Mouse (Mus musculus): ENCODE measurements around the gene Wars2. TPM values are rescaled to one million over a fixed set of nuclear protein-coding genes. Genes with fewer than 3 reads are reported as not detected.
A peak's percentile ranks its signal among the peaks of the same experiment; 100 is the strongest.

Gene Wars2
- polyA plus RNA-seq, 1 experiment from 2014 or later = 5.4 TPM

DNA sequence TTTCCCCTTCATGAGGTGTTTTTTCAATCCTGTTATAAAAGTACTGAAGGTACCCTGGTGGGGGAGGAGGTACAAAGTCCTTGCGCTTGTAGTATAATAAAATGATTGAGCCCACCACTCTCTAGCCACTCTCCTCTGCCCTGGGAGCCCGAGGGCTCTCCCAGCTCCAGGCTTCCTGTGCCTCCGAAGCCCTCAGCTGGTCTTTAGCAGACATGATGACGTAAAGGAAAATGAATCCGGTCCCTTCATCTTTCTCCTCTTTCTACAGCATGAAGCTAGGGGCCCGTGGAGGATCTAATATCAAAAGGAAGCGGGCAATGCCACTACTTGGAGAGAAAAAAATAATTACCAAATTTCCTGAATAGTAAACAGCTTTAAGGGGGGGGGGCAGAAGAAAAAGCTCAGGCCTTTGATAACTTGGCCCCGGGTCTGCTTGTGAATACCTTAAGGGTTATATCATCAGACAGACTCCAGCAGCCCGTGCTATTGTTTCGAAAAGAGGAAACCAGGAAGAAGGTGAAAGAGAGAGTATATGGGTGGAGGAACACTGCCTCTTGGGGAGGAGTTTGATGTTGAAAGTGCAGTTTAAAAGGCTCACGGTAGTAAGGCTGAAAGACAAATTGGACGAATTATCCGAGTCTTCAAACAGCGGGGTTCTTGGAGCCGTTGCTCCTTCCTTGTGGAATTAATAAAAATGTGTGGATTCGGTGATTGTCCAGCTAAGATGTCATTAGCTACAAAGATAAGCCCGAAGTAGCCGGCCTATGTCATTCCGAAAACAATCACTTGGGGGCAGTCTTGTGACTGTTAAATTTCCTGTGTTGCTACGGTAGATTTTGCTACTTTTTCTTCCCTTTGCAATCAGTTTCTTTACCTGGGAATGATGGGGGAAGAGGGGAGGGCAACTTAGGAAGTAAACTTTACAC, 92.8 kb downstream of the Wars2 start:
- Histone ChIP-seq H3K4me3 (replicated peaks; ENCODE audit: low read length) (no peak overlapping the region), H3K27ac (no peak overlapping the region), H3K9me3 (ENCODE audit: control insufficient read depth, low read length) (no peaks in the 10 kb centered on the region), H3K36me3 (replicated peaks; ENCODE audit: control insufficient read depth, insufficient read depth) (no peaks in the 10 kb centered on the region), H3K4me1 (replicated peaks; ENCODE audit: control insufficient read depth, insufficient read depth, low read length) (no peaks in the 10 kb centered on the region), H3K4me2 (replicated peaks) (peak overlapping the region; percentile 6), H3K9ac (no peak overlapping the region), H3K27me3 (ENCODE audit: control insufficient read depth, insufficient read depth, low read length) (peaks cover 69% of the 10 kb centered on the region)
- DNase-seq (ENCODE audit: low spot score) (peak; percentile 82), ATAC-seq (ENCODE audit: low FRiP score) (0 out of 2 replicates have a peak, but pooled peaks have one; percentile 57)
- WGBS = 8% methylated on average over 20 of the region's 20 CpGs

DNA sequence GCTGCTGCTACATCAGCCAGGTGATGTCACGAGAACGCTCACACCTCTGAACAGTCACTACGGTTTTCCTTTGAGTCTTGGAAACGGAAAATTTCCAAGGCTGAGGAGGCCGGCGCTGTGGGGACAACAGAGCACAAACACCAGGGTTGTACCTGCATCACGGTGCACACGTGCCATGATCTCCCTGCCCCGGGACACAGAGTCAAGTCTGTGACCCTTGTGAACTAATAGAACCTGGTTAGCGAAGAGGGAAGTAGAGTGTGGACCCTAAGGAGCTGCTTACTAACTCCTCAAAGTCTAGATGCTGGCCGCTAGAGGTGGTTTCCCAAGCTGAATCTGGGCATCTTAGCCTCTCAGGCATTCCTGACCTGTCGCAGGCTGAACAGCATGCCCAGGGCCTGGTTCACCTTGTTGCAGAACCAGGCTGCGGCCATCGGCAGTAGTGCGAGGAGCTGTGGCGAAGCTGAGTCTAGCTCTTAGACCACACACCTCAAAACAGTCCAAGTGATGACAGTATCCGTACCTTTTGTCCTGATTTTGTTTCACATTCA, 93.5 kb downstream of the Wars2 start:
- Histone ChIP-seq H3K4me1 (replicated peaks; ENCODE audit: control insufficient read depth, insufficient read depth, low read length) (no peaks in the 10 kb centered on the region), H3K4me2 (replicated peaks) (peak overlapping the region; percentile 6; the same call in 1 of the 2 replicates), H3K9ac (no peak overlapping the region), H3K4me3 (replicated peaks; ENCODE audit: low read length) (no peak overlapping the region), H3K27me3 (ENCODE audit: control insufficient read depth, insufficient read depth, low read length) (peaks cover 76% of the 10 kb centered on the region), H3K27ac (no peak overlapping the region), H3K9me3 (ENCODE audit: control insufficient read depth, low read length) (no peaks in the 10 kb centered on the region), H3K36me3 (replicated peaks; ENCODE audit: control insufficient read depth, insufficient read depth) (no peaks in the 10 kb centered on the region)
- WGBS = 3% methylated on average over 17 of the region's 17 CpGs
- DNase-seq (ENCODE audit: low spot score) (no peak), ATAC-seq (ENCODE audit: low FRiP score) (peak; percentile 40; the same call in 1 of the 2 replicates)

DNA sequence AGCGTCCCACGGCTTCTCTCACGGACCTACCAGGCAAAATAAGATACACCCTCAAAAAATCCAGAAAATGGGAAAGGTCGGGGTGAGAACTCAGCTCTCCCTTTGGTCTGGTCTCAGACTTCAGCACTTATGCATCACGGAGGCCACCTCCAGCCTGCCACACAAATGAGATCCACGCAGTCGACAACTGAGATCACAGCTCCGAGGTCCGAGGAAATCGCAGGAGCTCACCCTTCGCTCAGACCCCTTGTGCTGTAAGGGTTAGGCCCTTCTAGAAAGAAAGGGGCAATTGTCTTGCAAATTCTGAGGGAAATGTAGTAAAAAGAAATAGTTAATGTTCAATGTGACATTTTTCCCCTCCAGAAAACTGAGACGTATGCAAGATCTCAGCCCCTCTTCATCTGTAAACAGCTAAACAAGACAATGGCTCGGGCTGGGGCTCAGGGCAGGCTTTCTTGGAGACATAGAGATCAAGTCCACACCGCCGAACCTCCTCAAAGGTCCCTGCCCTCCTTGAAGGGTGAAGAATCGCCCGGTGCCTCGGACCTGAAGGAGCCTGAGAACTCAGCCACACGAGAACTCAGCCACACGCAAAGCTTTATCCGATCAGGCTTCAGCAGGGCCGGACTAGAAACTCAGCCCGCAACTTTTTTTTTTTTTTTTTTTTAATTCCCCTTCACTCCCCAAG, 94.4 kb downstream of the Wars2 start:
- no peak overlapping the region for H3K9ac ChIP-seq
- H3K4me2 ChIP-seq (replicated peaks) = no peak overlapping the region
- H3K9me3 ChIP-seq (ENCODE audit: control insufficient read depth, low read length) = no peaks in the 10 kb centered on the region
- peaks cover 85% of the 10 kb centered on the region for H3K27me3 ChIP-seq (ENCODE audit: control insufficient read depth, insufficient read depth, low read length)
- no peak overlapping the region for H3K27ac ChIP-seq
- no peaks in the 10 kb centered on the region for H3K36me3 ChIP-seq (replicated peaks; ENCODE audit: control insufficient read depth, insufficient read depth)
- no peak for DNase-seq (ENCODE audit: low spot score)
- no peak for ATAC-seq (ENCODE audit: low FRiP score)
- 2% methylated on average over 23 of the region's 23 CpGs for WGBS
- H3K4me1 ChIP-seq (replicated peaks; ENCODE audit: control insufficient read depth, insufficient read depth, low read length) = no peaks in the 10 kb centered on the region
- no peak overlapping the region for H3K4me3 ChIP-seq (replicated peaks; ENCODE audit: low read length)

DNA sequence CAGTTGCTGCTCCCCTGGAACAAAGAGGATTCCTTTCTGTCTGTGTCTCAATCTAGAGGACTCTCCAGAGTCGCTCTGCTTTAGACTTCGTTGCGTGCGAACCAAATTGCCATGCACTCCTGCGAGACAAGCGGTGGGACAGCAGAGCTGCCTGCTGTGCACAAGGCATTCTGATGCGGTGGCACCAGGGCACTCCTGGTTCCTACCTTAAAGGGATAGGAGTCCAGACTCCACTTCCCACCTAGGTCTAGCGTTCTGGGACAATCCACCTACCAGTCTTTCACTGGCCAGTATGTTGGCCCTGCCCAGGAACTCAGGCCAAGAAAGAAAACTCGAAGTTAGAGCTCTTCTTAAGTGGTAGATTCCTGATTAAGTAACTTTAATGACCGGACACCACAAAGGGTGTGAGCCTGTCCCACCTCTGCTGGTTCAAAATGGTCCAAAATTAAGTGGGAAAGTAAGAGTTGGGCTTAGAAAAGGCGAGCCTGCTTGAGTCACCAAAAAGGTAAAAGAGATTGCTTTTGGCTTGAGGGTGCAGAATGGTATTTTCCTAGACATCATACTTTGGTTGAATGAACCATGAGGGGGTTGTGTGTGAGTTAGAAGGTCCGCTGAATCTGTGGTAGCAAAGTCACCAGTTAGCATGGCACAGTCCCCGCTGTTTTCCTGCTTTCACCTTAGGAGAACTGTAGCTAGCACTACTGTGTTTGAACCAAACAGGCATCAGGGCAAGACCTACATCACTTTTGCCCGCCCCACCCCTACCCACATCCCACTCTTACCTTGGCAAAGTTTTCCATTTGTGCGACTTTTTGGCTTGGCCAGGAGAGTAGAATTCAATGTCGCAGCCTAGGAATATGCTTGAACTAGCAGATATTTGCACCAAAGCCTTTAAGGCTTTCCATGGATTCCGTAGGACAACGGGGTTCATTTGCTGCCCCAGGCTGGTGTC, 95.2 kb downstream of the Wars2 start:
- Histone ChIP-seq H3K36me3 (replicated peaks; ENCODE audit: control insufficient read depth, insufficient read depth) (no peaks in the 10 kb centered on the region), H3K4me1 (replicated peaks; ENCODE audit: control insufficient read depth, insufficient read depth, low read length) (no peaks in the 10 kb centered on the region), H3K9me3 (ENCODE audit: control insufficient read depth, low read length) (no peaks in the 10 kb centered on the region), H3K9ac (no peak overlapping the region), H3K4me2 (replicated peaks) (no peak overlapping the region), H3K27me3 (ENCODE audit: control insufficient read depth, insufficient read depth, low read length) (peaks cover 93% of the 10 kb centered on the region), H3K4me3 (replicated peaks; ENCODE audit: low read length) (no peak overlapping the region), H3K27ac (no peak overlapping the region)
- DNase-seq (ENCODE audit: low spot score) = no peak
- WGBS = 3% methylated on average over 18 of the region's 18 CpGs
- no peak for ATAC-seq (ENCODE audit: low FRiP score)

DNA sequence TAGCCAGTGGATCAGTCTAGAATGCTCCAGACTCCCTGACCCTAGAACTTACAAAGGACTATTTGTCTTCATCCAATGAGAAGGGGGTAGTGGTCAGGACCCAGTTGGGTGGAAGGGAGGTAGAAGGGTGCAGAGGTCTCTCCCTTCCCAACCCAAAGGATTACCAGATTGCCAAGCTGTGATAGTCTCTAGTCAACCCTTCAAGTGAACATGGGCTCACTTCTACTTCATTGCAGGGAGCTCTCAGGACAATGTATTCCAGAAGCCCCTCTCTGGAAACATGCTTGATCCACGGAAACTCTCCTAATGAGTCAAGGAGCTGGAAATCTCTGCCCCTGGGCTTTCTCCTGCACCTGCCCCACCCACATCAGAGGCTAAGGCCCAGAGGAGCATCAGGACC, 97.8 kb downstream of the Wars2 start:
- no peak for DNase-seq (ENCODE audit: low spot score)
- no peak overlapping the region for H3K4me2 ChIP-seq (replicated peaks)
- H3K27me3 ChIP-seq (ENCODE audit: control insufficient read depth, insufficient read depth, low read length) = peaks cover 99% of the 10 kb centered on the region
- no peaks in the 10 kb centered on the region for H3K9me3 ChIP-seq (ENCODE audit: control insufficient read depth, low read length)
- no peak for ATAC-seq (ENCODE audit: low FRiP score)
- H3K4me1 ChIP-seq (replicated peaks; ENCODE audit: control insufficient read depth, insufficient read depth, low read length) = no peaks in the 10 kb centered on the region
- no peaks in the 10 kb centered on the region for H3K36me3 ChIP-seq (replicated peaks; ENCODE audit: control insufficient read depth, insufficient read depth)
- 6% methylated on average over 1 of the region's 1 CpGs for WGBS
- H3K4me3 ChIP-seq (replicated peaks; ENCODE audit: low read length) = no peak overlapping the region
- no peak overlapping the region for H3K27ac ChIP-seq
- no peak overlapping the region for H3K9ac ChIP-seq

DNA sequence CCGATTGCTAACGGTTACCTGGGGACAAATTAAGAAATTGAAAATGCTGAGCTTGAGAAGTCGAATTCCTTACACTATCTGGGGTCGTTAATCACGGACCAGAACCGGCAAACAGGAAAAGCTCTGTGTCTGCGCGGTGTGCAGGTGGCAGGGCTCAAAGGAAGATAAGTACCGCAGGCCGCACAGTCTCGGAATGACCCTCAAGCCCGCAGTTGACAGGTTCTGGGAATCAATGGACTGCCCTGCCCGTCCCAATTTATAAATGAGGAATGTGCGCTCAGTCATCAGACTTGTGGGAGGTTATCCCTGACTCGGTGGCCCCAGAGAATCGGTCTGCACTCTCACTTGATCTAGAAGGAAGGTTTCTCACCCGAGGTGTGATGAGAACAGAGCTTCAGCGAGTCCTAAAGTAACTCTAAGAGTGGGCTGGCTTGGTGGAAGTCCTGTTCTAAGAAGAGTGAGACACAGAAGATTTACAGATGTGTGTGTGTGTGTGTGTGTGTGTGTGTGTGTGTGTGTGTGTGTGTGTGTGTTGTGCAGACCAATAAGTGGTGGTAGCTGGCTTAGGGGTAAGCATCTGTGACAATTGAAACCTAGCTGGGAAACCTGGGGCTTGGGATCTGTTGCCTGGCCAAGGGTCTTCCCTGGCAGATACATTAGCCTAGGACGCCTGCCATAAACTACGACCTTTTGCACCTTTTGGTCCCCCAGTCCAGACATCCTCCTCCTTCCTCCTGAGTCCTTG, 98.6 kb downstream of the Wars2 start:
- Histone ChIP-seq H3K9me3 (ENCODE audit: control insufficient read depth, low read length) (no peaks in the 10 kb centered on the region), H3K9ac (no peak overlapping the region), H3K4me1 (replicated peaks; ENCODE audit: control insufficient read depth, insufficient read depth, low read length) (no peaks in the 10 kb centered on the region), H3K4me2 (replicated peaks) (no peak overlapping the region), H3K27ac (no peak overlapping the region), H3K27me3 (ENCODE audit: control insufficient read depth, insufficient read depth, low read length) (peaks cover 99% of the 10 kb centered on the region), H3K36me3 (replicated peaks; ENCODE audit: control insufficient read depth, insufficient read depth) (no peaks in the 10 kb centered on the region), H3K4me3 (replicated peaks; ENCODE audit: low read length) (no peak overlapping the region)
- WGBS = 2% methylated on average over 20 of the region's 20 CpGs
- no peak for ATAC-seq (ENCODE audit: low FRiP score)
- DNase-seq (ENCODE audit: low spot score) = no peak

DNA sequence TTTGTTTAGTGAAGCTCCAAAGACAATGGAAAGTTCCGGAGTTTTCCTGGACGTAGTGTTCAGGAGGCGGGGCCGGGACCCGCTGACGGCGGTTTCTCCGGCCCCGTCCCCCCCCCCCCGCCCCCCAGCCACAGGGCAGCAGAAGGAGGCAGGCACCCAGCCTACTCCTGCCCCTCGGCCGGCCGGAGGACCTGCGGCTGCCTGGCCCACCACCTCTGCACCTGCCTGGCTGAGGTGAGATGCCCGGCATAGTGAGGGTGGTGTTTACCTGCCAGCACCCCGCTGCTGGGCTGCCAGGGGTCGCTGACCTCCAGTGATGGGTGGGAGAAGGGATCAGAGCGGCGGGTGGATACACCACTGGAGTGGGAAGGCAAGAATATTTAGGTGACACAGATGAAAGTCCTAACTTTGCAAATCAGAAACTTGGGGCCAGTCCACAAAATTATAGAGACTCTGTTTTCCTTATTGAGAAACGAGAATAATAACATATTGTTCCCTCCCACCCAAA, 99.4 kb downstream of the Wars2 start, which contains the start of gene Tbx15:
Gene Tbx15, plus strand, starts transcription at position 169 of the 508 bp plus-strand sequence.
- no peak within 1 kb of the TSS for H3K9ac ChIP-seq
- H3K4me2 ChIP-seq (replicated peaks) = no peak within 1 kb of the TSS
- DNase-seq (ENCODE audit: low spot score) (no peak), ATAC-seq (ENCODE audit: low FRiP score) (no peak)
- peaks cover 99% of the 10 kb centered on the region for H3K27me3 ChIP-seq (ENCODE audit: control insufficient read depth, insufficient read depth, low read length)
- no peaks in the 10 kb centered on the region for H3K4me1 ChIP-seq (replicated peaks; ENCODE audit: control insufficient read depth, insufficient read depth, low read length)
- H3K36me3 ChIP-seq (replicated peaks; ENCODE audit: control insufficient read depth, insufficient read depth) = no peaks in the 10 kb centered on the region
- no peak within 1 kb of the TSS for H3K27ac ChIP-seq
- H3K4me3 ChIP-seq (replicated peaks; ENCODE audit: low read length) = peak within 1 kb of the TSS; percentile 6; the same call in 1 of the 2 replicates
- WGBS = 0% methylated on average over 19 of the region's 20 CpGs
- H3K9me3 ChIP-seq (ENCODE audit: control insufficient read depth, low read length) = no peaks in the 10 kb centered on the region

Data from hindbrain, embryonic 14.5 days (tissue).